Mouse (Mus musculus): ENCODE measurements around the gene Ercc6l2.
A peak's percentile ranks its signal among the peaks of the same experiment; 100 is the strongest.
"Not testable (repeated sequence)": the region's sequence is repeated elsewhere in the genome, so short reads cannot be mapped to it uniquely, and the experiment has no call there.

Gene Ercc6l2

DNA sequence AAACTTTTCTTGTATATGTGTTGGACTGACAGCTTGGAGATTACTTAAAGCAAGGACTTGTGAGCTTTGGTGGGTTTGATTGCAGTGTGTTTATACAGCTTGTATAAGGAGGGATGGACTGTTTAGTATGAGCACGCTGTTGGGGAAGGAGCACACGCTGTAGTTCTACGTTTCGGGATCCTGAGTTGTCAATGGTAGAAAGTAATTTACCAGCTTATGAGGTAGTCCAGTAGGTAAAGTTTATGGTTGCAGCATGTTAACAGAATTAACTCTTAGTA is 64.8 kb downstream of the Ercc6l2 start:
- DNase-seq (ENCODE audit: low spot score), result no peak

- no peak for DNase-seq (ENCODE audit: low spot score)
Measured at GRCm38 (mm10) chr13:63885532-63885949, 70.5 kb downstream of the Ercc6l2 start.

DNA sequence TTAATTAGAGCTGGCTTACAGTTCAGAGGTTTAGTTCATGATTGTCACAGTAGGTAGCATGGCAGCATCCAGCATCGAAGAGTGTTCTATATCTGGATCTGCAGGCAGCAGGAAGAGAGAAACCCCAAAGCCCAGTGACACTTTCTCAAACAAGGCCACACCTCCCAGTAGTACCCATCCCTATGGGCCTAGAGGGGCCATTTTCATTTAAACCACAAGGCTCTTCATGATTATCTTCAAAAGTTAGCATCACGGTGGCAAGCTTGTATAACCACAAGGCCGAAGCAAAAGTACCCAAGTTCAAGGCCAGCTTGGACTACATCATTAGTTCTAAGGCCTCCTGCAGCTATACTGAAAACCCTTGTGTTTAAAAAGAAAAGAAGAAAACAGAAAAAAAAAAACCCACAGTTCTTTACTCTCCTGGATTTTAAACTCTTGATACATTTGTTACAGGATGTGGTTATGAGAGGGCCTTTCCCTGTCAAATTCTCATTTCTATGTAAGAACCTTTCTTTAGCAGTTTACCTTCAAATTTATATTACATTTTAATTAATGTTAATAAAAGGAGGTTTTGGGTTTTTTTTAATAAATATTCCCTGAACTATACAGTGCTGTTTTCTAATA is 71.5 kb downstream of the Ercc6l2 start:
- no peak for DNase-seq (ENCODE audit: low spot score)

DNA sequence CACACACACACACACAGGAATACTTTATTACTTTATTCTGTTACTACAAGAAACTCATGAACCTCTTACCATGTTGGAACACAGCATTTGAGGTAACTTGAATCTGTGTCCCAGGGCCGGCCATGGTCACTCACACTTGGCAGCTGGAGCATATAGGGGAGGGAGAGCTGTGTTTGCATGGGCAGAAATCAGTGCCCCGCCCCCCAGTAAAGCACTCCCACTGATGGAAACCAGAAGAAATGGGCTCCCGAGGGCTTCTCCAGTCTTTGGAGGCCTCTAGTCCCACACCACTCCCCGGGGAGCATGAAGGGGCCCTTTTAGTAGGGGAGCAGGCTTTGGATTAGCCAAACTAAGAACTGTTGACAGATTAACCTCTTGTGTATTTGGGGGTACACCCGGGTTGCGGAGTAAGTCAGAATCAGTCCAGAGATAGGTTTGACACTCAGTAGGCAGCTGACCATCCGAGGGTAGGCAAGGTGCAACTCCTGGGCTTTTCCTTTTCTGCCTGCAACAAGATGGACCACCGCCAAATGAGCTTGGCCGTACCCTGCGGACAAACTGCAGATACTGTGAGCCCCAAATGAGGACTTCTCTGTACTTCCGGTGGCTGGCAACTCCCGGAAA is 85.8 kb downstream of the Ercc6l2 start:
- no peak for DNase-seq (ENCODE audit: low spot score)

GRCm38 (mm10) chr13:63901303-63901713 is 86.3 kb downstream of the Ercc6l2 start:
- DNase-seq (ENCODE audit: low spot score), result no peak

DNA sequence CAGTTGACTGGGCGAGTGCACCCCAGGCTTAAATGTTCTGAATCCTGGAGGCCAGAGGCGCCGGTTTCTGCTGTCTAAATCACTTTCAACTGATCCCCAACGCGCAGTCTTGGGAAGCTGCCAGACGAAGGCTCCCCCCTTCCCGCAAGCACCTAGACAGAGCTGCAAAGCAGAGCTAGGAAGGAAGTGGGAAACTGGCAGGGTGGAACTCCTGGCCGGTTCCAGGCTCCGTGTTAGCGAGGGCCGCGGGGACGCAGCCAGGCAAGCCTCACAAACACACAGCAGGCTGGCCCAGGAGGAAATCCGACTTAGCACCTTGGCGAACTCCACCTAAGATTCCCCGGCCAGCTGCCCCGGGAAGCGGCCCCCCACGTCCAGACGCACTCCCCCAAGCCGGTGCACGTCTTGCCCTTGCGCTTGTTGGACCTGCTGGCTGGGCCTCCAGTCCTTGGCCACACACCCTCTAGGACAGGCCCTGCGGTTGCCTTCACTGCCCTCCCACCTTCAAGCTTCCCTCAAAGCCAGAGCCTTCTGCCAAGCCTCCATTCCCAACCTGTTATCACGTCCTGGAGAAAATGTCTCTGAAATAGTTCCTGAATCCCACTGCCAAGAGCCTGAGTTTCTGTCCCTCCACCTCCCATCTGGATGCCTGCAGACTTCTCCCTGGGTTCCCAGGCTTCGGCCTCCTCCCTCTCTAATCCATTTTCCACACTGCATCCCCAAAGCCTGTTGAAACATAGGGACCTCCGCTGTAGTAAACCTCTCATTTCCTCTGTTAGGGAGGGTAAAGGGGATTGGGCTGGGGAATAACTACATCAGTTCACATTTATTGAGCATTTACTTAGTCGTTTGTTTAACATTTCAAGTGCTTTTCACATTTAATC is 86.9 kb downstream of the Ercc6l2 start:
- DNase-seq (ENCODE audit: low spot score), result no peak

- DNase-seq (ENCODE audit: low spot score), result peak; percentile 82
Measured at GRCm38 (mm10) chr13:63906516-63906915, 91.5 kb downstream of the Ercc6l2 start.

DNA sequence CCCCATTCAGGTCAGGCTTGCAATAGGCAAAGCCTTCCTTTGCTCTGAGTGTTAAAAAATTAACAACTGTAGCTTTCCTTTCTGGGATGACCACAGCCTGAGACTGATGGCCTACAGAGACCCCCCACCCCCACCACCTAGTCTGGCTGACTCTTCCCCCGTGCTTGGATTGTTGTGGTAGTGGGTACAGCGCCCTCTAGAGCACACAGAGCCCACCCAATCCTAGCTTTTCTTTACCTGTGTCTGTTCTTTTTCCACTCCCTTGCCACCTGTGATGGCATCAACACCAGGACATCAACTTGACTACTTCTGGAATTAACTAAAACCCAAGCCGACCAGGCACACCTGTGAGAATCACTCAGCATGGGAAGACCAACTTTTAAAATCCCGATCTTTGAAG is 92.4 kb downstream of the Ercc6l2 start:
- DNase-seq (ENCODE audit: low spot score), result no peak

- DNase-seq (ENCODE audit: low spot score), result no peak
Measured at GRCm38 (mm10) chr13:63910141-63910804, 95.2 kb downstream of the Ercc6l2 start.

DNA sequence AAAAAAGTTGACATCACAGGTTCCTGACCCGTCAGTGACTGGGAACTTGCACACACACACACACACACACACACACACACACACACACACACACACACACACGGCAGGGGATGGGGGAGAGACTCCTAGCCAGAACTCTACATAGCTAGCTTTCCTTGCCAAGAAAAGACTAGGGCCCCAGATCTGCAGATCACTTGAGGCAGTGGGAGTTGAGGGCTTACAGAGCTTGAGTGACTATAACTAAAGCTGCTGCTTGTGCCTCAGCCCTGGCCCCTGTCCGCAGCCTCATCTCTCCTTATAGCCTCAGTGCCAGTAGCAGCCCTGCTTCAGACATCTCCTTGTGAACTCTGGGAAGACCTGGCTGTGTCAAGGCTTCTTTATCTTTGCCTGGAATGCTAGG is 96.6 kb downstream of the Ercc6l2 start:
- no peak for DNase-seq (ENCODE audit: low spot score)

DNA sequence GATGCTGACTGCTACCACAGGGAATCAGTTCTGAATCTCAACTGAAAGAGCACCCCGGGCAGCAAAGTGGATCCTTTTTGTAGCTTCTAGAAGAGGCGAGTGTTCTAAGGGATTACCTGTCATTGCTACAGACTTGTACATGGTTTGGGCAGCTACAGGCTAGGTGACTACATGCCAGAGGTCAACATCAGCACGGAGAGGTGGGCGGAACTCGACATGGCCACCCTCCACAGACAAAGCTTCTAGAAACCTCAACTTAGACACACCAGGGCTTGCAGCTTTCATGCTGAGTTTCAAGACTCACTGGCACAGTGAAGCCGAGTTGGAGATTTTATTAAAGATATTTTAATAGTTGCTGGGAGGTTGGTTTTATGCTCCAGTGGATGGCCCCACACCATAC is 98.1 kb downstream of the Ercc6l2 start:
- DNase-seq (ENCODE audit: low spot score), result no peak

GRCm38 (mm10) chr13:63915176-63915575 is 100.1 kb downstream of the Ercc6l2 start:
- DNase-seq (ENCODE audit: low spot score), result no peak

GRCm38 (mm10) chr13:63915684-63916083 is 100.6 kb downstream of the Ercc6l2 start:
- DNase-seq (ENCODE audit: low spot score), result no peak

GRCm38 (mm10) chr13:63916568-63916967 is 101.5 kb downstream of the Ercc6l2 start:
- no peak for DNase-seq (ENCODE audit: low spot score)

DNA sequence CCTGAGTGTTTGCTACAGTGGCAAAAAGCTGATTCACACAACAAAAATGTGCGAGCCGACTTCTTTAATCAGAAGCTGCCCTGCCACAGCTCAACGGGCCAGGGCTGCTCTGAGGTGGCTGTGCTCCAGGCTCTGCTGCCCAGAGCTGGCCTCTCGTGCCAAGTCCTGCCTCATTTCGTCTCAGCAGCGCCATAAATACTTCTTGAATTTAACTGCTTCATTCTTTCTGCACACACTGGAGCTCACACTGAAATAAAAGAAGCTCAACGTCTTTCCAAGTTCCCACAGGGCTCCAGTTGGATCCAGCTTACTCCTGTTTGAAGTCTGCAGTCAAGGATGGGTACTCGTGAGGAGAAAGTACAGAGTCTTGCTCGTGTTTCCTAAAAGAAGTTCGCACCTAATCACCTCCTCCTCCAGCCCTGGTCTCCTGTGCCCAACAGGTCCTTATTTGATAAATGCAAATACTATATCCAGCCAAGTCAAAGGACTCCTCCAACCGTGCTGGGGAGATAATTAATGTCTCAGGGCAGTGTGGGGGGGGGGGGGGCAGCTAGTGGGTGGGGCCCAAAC is 102.2 kb downstream of the Ercc6l2 start:
- no peak for DNase-seq (ENCODE audit: low spot score)

GRCm38 (mm10) chr13:63917776-63918621 is 103.0 kb downstream of the Ercc6l2 start:
- peak; percentile 65 for DNase-seq (ENCODE audit: low spot score)

DNA sequence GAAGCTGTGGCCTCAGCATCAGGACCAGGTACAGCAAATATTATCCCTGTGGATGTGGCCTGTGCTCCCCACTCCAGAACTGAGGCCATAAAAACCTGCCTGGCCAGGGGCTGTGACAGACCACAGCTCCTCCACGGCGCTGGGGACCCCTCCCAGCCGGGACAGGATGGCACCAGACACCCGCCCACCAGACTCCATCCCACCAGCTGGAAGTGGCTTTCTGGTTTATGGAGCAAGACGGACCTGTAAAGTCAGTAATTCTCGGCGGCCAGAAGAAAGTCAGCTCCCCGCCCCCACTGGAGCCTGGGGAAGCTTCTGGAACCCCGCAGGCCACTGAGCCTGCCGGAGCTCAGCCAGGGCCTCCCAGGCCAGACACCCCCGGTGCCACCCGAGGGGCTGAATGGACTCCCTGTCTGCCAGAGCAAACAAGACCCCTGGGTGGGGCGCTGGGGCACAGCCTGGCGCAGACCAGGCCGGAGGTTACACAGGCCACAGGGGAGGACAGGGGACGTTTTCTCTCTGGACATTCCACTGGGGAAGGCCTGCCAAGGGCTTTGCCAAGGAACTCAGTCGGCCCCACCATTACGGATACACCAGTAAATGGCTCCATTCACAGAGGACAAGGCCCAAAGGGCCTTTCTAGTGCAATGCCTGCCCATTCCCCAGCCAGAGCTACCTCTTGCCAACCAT is 103.8 kb downstream of the Ercc6l2 start:
- no peak for DNase-seq (ENCODE audit: low spot score)

GRCm38 (mm10) chr13:63924036-63924435 is 109.0 kb downstream of the Ercc6l2 start:
- DNase-seq (ENCODE audit: low spot score), result not testable (repeated sequence)

GRCm38 (mm10) chr13:63927326-63927725 is 112.3 kb downstream of the Ercc6l2 start:
- peak; percentile 38 for DNase-seq (ENCODE audit: low spot score)

DNA sequence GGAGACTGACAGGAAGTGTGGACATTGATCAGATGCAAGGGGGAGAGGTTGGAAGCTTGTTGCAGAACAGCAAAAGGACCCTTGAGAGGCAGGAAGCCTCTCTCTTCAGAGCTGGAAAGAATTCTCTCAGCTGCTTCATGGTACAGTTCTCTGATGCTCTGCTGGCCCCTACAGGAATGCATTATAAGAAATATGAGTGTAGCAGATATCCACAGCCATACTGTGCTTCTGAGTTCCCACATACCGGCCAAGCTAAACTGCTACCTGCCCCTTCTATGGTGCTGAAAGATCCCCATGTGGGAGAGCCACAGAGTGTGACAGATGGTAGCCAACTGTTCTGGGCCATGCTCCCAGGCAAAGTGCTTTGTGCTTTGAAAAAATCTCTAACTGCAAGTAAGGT is 114.3 kb downstream of the Ercc6l2 start:
- DNase-seq (ENCODE audit: low spot score), result no peak

All from lung, postnatal 25 days (tissue).